Mouse (Mus musculus): ENCODE measurements around the gene Camsap1. TPM values are rescaled to one million over a fixed set of nuclear protein-coding genes. Genes with fewer than 3 reads are reported as not detected.

Gene Camsap1
- total RNA-seq, 2 experiments from 2014 or later, result 148 to 162 TPM

- no peak for DNase-seq (ENCODE audit: low spot score in 2 of 2)
- intact Hi-C loops (cut with DNase I), result loop anchor here (5.0 kb wide), 1 partner anchor 73 kb away; no protein-coding TSS in a partner anchor
These were observed 73.2 kb downstream of the Camsap1 start for GRCm38 (mm10) chr2:25909872-25910271.

GRCm38 (mm10) chr2:25898970-25899369 is 84.1 kb downstream of the Camsap1 start:
- intact Hi-C loops (cut with DNase I), result no loop called here

GRCm38 (mm10) chr2:25892440-25892839 is 90.6 kb downstream of the Camsap1 start:
- no peak for DNase-seq (ENCODE audit: low spot score in 2 of 2)
- intact Hi-C loops (cut with DNase I), result no loop called here

More at GRCm38 (mm10) chr2:25898970-25899369, 84.1 kb downstream of the Camsap1 start:
- no peak for DNase-seq (ENCODE audit: low spot score in 2 of 2)

GRCm38 (mm10) chr2:25888144-25888543 is 94.9 kb downstream of the Camsap1 start:
- no peak for DNase-seq (ENCODE audit: low spot score in 2 of 2)
- intact Hi-C loops (cut with DNase I), result no loop called here

- intact Hi-C loops (cut with DNase I), result no loop called here
- DNase-seq (ENCODE audit: low spot score in 2 of 2), result no peak
These were observed 95.9 kb downstream of the Camsap1 start for GRCm38 (mm10) chr2:25887226-25887625.

- no peak for DNase-seq (ENCODE audit: low spot score in 2 of 2)
- intact Hi-C loops (cut with DNase I), result no loop called here
These were observed 98.3 kb downstream of the Camsap1 start for GRCm38 (mm10) chr2:25884756-25885155.

- DNase-seq (ENCODE audit: low spot score in 2 of 2), result no peak
- intact Hi-C loops (cut with DNase I), result no loop called here
These were observed 100.8 kb downstream of the Camsap1 start for GRCm38 (mm10) chr2:25882276-25882675.

GRCm38 (mm10) chr2:25879061-25879460 is 104.0 kb downstream of the Camsap1 start:
- DNase-seq (ENCODE audit: low spot score in 2 of 2), result peak in 1 of 2 experiments; percentile 17
- intact Hi-C loops (cut with DNase I), result no loop called here

GRCm38 (mm10) chr2:25878516-25878915 is 104.6 kb downstream of the Camsap1 start:
- intact Hi-C loops (cut with DNase I), result no loop called here
- DNase-seq (ENCODE audit: low spot score in 2 of 2), result no peak

- intact Hi-C loops (cut with DNase I), result no loop called here
- DNase-seq (ENCODE audit: low spot score in 2 of 2), result peak; percentile 11 to 61
These were observed 105.3 kb downstream of the Camsap1 start for GRCm38 (mm10) chr2:25877736-25878268.

- DNase-seq (ENCODE audit: low spot score in 2 of 2), result peak in 1 of 2 experiments; percentile 55
- intact Hi-C loops (cut with DNase I), result no loop called here
These were observed 105.8 kb downstream of the Camsap1 start for GRCm38 (mm10) chr2:25877250-25877735.

Other genes starting within 250 kb of the Camsap1 start
- gene Obp2b, start 246.3 kb downstream of the Camsap1 start, total RNA-seq (2021), result not detected
- gene Lcn3, start 217.7 kb downstream of the Camsap1 start, total RNA-seq (2021), result not detected
- gene Lcn11, start 206.3 kb downstream of the Camsap1 start, total RNA-seq (2021), result not detected
- not detected for gene Gm13539, start 201.0 kb downstream of the Camsap1 start, total RNA-seq (2021)
- not detected for gene Glt6d1, start 167.4 kb downstream of the Camsap1 start, total RNA-seq (2021)
- gene Lcn9, start 160.1 kb downstream of the Camsap1 start, total RNA-seq (2021), result not detected
- gene Sohlh1, start 136.0 kb downstream of the Camsap1 start, total RNA-seq (2021), result not detected
- 100 to 1,000 TPM; 111 to 130 TPM for gene Kcnt1, start 119.5 kb downstream of the Camsap1 start, total RNA-seq (2021)
- 10 to 100 TPM; 59.1 to 68.2 TPM for gene Ubac1, start 38.5 kb upstream of the Camsap1 start, total RNA-seq (2021)
- gene Nacc2, start 139.9 kb upstream of the Camsap1 start, total RNA-seq (2021), result 10 to 100 TPM; 64.8 to 75.2 TPM
- gene Lhx3, start 225.0 kb upstream of the Camsap1 start, total RNA-seq (2021), result under 1 TPM in 1 of 2 experiments, not detected in 1; 0.16 TPM